Mouse (Mus musculus): Measurements from ENCODE around the gene BC035044. TPM values are rescaled to one million over a fixed set of nuclear protein-coding genes. Genes with fewer than 3 reads are reported as not detected.
"Not testable (repeated sequence)": the region's sequence is repeated elsewhere in the genome, so short reads cannot be mapped to it uniquely, and the experiment has no call there.

Gene BC035044
- polyA plus RNA-seq, 1 experiment: not detected

DNA sequence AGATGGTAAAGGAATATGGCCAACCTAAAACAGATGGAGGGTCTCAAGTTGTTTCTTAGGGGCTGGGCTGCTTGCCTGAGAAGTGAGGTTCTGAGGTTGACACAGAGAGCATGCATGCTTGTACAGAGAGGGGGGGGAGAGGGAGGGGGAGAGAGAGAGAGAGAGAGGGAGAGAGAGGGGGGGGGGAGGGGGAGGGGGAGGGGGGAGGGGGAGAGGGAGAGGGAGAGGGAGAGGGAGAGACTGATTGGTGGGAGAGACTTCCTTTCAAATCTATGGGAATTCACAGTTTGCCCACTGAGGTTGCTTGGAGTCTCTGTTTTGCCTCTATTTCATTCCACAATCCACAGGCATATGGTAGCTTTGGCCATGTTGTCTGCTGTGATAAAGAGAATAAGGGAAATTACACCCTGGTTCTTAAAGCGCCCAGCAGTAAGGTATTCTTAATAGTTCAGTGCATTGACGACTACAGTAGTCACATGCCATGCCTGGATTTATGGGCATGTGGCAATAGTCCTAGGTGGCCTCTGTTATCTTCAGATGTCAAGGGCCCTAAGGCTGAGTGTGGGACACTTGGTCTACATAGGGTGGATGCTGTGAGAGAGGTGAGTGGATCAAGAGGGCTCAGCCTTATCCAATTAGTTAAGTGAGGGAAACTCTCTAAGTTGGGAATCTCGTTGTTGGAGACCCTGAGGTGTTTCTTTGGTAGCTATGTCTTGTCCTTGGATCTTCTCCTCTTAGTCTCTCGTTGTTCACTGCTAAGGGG, 49.4 kb downstream of the BC035044 start:
- TF ChIP-seq MYOD1 (IDR thresholded peaks at IDR 0.05; ENCODE audit: control insufficient read depth, insufficient read length, low read depth): no peak
- TF ChIP-seq CTCF (IDR thresholded peaks at IDR 0.05; ENCODE audit: control insufficient read depth, insufficient read depth, insufficient read length): no peak
- no peak for TF ChIP-seq USF1 (IDR thresholded peaks at IDR 0.05; ENCODE audit: low read depth)
- Histone ChIP-seq H3K79me3 (ENCODE audit: low read depth) (no peaks in the 10 kb centered on the region), H3K27me3 (ENCODE audit: control insufficient read depth, insufficient read depth, insufficient read length) (no peaks in the 10 kb centered on the region), H3K79me2 (ENCODE audit: control insufficient read depth, insufficient read depth) (no peaks in the 10 kb centered on the region), H3K36me3 (ENCODE audit: control insufficient read depth, insufficient read depth) (no peaks in the 10 kb centered on the region), H3ac (ENCODE audit: control insufficient read depth, insufficient read length, low read depth) (no peak overlapping the region), H3K4me3 (ENCODE audit: insufficient read depth, poor library complexity, severe bottlenecking) (no peak overlapping the region)

DNA sequence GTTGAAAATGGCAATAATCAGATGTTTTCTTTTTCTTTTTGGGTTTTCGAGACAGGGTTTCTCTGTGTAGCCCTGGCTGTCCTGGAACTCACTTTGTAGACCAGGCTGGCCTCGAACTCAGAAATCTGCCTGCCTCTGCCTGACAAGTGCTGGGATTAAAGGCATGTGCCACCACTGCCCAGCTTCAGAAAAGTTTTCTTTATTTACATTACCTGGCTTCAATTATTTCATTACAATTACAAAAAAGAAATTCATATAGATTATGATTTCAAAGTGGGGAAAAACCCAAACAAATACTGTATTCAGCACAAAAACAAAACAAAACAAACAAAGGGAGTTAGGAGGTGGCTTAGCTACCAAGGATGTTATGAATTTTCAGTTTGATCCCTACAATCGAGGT, 50.3 kb downstream of the BC035044 start:
- H3K79me2 ChIP-seq (ENCODE audit: control insufficient read depth, insufficient read depth); H3ac ChIP-seq (ENCODE audit: control insufficient read depth, insufficient read length, low read depth); H3K36me3 ChIP-seq (ENCODE audit: control insufficient read depth, insufficient read depth); H3K4me3 ChIP-seq (ENCODE audit: insufficient read depth, poor library complexity, severe bottlenecking); H3K79me3 ChIP-seq (ENCODE audit: low read depth); H3K27me3 ChIP-seq (ENCODE audit: control insufficient read depth, insufficient read depth, insufficient read length): not testable (repeated sequence)

DNA sequence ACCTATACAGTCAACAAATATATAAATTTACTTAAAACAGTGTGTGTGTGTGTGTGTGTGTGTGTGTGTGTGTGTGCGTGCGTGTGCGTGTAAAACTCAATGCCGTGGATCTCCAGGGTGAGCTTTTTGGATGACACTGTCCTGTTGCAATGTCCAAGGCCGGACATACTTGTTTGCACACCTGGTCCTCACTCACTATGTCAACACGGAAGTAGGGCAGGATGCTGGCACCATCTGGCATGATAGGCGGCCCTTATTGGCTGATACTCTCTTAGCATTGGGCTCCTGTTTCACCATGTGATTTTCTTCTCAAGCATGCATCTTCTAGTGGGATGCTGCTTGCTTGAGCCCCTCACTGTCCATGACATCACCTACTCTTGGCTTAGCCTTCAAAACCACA, 51.0 kb downstream of the BC035044 start:
- TF ChIP-seq MYOD1 (IDR thresholded peaks at IDR 0.05; ENCODE audit: control insufficient read depth, insufficient read length, low read depth) (peak; percentile 66), CTCF (IDR thresholded peaks at IDR 0.05; ENCODE audit: control insufficient read depth, insufficient read depth, insufficient read length) (no peak)
- H3ac ChIP-seq (ENCODE audit: control insufficient read depth, insufficient read length, low read depth): no peak overlapping the region
- H3K79me3 ChIP-seq (ENCODE audit: low read depth): no peaks in the 10 kb centered on the region
- no peaks in the 10 kb centered on the region for H3K36me3 ChIP-seq (ENCODE audit: control insufficient read depth, insufficient read depth)
- H3K79me2 ChIP-seq (ENCODE audit: control insufficient read depth, insufficient read depth): no peaks in the 10 kb centered on the region
- H3K4me3 ChIP-seq (ENCODE audit: insufficient read depth, poor library complexity, severe bottlenecking): no peak overlapping the region
- H3K27me3 ChIP-seq (ENCODE audit: control insufficient read depth, insufficient read depth, insufficient read length): no peaks in the 10 kb centered on the region

DNA sequence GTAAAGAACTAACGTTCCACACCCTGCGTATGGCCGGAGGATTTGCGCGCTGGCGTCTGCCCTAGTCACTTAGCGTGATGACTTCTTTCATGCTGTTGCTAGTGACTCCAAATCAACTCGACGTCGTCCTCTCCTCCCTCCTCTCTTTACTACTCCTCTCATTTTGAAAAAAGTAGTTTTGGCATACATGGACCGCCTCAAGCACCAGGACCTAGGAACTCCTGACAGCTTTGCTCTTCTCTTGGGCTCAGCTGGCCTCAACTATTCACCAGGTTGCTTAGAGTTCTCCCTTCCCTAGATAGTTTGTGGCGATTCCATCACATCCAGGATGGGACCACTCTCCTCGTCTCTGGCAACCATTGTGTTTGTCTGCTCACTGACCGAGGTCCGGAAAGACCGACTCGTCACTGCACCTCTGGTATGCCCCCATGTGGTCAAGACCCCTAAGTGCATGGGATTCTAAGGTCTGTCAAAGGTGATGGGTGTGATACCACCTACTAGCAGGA, 51.6 kb downstream of the BC035044 start:
- Histone ChIP-seq H3K4me3 (ENCODE audit: insufficient read depth, poor library complexity, severe bottlenecking) (peak overlapping the region; percentile 24), H3K79me3 (ENCODE audit: low read depth) (no peaks in the 10 kb centered on the region), H3K36me3 (ENCODE audit: control insufficient read depth, insufficient read depth) (no peaks in the 10 kb centered on the region), H3K27me3 (ENCODE audit: control insufficient read depth, insufficient read depth, insufficient read length) (no peaks in the 10 kb centered on the region), H3ac (ENCODE audit: control insufficient read depth, insufficient read length, low read depth) (peak overlapping the region; percentile 3), H3K79me2 (ENCODE audit: control insufficient read depth, insufficient read depth) (no peaks in the 10 kb centered on the region)
- TF ChIP-seq MYOG (IDR thresholded peaks at IDR 0.05; ENCODE audit: control insufficient read depth, extremely low read depth, insufficient read length): no peak

DNA sequence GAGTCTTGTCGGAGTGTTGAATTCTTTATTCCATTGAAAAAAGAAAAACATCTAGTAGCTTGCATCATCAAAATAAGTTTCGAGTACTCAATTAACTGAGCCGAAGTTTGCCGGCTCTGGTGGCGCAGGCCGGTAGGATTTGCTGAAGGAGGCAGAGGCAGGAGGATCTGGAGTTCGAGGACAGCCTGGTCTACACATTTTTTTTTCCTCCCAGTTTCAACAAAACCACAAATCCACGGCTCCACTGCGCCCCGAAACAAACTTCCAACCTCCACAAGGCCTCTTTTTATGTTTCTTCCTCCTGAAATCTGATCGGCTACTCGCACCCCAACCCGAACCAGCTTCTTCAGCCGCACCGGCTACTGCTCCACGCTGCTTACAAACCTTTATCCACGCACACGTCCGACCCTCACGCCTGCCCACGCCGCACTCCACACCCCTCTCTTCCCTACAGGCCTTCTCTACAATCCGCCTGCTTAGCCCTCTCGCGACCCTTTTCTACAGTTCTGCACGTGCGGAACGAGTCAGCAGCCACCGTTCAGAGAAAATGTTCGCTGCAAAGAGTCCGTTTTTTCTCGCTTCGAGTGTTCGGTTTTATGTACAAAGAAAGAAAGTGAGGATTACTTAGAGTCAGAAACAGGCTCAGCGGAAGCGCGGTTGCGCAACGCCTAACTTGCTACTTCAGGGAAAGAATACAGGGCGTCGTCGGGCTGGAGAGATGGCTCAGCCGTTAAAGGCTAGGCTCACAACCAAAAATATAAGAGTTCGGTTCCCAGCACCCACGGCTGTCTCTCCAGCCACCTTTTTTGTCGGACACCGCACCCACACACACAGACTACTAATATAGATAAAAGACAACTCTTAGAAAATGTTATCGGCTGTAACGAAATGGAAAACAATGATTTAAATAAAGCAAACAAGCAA, 52.3 kb downstream of the BC035044 start:
- Histone ChIP-seq H3K79me3 (ENCODE audit: low read depth) (no peaks in the 10 kb centered on the region), H3K4me3 (ENCODE audit: insufficient read depth, poor library complexity, severe bottlenecking) (peak overlapping the region; percentile 84), H3K79me2 (ENCODE audit: control insufficient read depth, insufficient read depth) (no peaks in the 10 kb centered on the region), H3K27me3 (ENCODE audit: control insufficient read depth, insufficient read depth, insufficient read length) (no peaks in the 10 kb centered on the region), H3K36me3 (ENCODE audit: control insufficient read depth, insufficient read depth) (no peaks in the 10 kb centered on the region), H3ac (ENCODE audit: control insufficient read depth, insufficient read length, low read depth) (peak overlapping the region; percentile 79)
- TF ChIP-seq FOSL1 (IDR thresholded peaks at IDR 0.05; ENCODE audit: insufficient read depth, low read length, poor library complexity, severe bottlenecking) (no peak), CEBPB (IDR thresholded peaks at IDR 0.05; ENCODE audit: low read depth) (peak; percentile 99)

DNA sequence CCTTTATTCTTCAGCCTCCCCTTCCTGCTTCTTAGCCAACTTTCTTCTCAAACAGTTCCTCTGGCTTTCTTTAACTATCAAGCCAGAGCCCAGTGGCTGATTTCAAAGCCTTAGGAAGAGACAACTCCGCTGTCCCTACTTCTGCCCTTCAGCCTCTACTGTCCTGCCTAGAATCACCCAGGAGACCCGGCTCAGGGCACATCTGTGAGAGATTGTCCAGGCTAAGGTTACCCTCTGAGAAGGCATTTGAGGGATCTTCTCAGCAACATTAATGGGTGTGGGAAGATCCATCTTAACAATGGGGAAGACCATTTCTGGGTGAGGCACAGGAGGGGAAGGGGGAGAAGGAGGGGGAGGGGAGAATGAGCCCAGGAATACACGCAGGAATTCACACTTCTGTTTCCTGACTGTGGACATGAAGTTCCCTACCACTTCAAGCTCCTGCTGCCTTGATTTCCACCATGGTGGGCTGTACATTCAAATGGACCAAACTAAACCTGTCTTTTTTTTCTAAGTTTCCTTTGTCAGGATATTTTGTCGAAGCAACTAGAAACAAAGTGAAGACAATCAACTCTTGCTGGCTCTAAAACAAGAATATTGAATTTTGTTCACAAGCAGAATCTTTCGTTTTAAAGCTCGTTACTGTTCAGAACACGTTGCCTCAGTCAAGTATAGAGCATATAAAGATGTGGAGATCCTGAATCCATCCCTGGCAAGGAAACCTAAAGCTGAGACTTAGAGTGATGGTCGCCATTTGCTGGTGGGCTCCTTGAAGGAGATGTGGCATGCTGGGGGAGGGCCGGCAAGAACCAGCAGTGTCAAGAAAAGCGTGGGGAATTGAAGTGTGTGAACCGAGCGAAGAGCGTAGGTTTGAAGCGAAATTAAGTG, 53.2 kb downstream of the BC035044 start:
- peak overlapping the region; percentile 84 for H3K4me3 ChIP-seq (ENCODE audit: insufficient read depth, poor library complexity, severe bottlenecking)
- TF ChIP-seq MAX (IDR thresholded peaks at IDR 0.05): no peak
- no peak for TF ChIP-seq FOSL1 (IDR thresholded peaks at IDR 0.05; ENCODE audit: insufficient read depth, low read length, poor library complexity, severe bottlenecking)
- TF ChIP-seq CEBPB (IDR thresholded peaks at IDR 0.05; ENCODE audit: low read depth): no peak
- TF ChIP-seq CTCF (IDR thresholded peaks at IDR 0.05; ENCODE audit: control insufficient read depth, insufficient read depth, insufficient read length): no peak
- TF ChIP-seq USF1 (IDR thresholded peaks at IDR 0.05; ENCODE audit: low read depth): no peak
- no peak for TF ChIP-seq MYOD1 (IDR thresholded peaks at IDR 0.05; ENCODE audit: control insufficient read depth, insufficient read length, low read depth)
- no peak for TF ChIP-seq MYOG (IDR thresholded peaks at IDR 0.05; ENCODE audit: control insufficient read depth, extremely low read depth, insufficient read length)
- H3K79me2 ChIP-seq (ENCODE audit: control insufficient read depth, insufficient read depth): no peaks in the 10 kb centered on the region
- peak overlapping the region; percentile 48 for H3ac ChIP-seq (ENCODE audit: control insufficient read depth, insufficient read length, low read depth)
- H3K36me3 ChIP-seq (ENCODE audit: control insufficient read depth, insufficient read depth): no peaks in the 10 kb centered on the region
- no peaks in the 10 kb centered on the region for H3K79me3 ChIP-seq (ENCODE audit: low read depth)
- H3K27me3 ChIP-seq (ENCODE audit: control insufficient read depth, insufficient read depth, insufficient read length): no peaks in the 10 kb centered on the region

All from C2C12 (cell line).